8 mouse cellular contexts compared by ENCODE assay signal in genomic region chr11:103697565-103698176, GRCm38 (mm10). TPM values are rescaled to one million over a fixed set of nuclear protein-coding genes. Genes with fewer than 3 reads are reported as not detected.
DNase-seq lines count a peak whose midpoint lies in the region; ATAC-seq and TF ChIP-seq lines count a peak whose summit lies in the region.

Gene Gosr2 (minus strand): TSS chr11:103697898.

- TF ChIP-seq CTCF in heart, adult 2 months (IDR thresholded peaks at IDR 0.05), result 0 out of 2 replicates have a peak, but pooled peaks have one; percentile 11

- TF ChIP-seq EP300 in heart, adult 2 months (IDR thresholded peaks at IDR 0.05; ENCODE audit: insufficient read depth, low read depth, low read length), result peak; percentile 48; the same call in 1 of the 2 replicates

- no peaks in the 10 kb centered on the region for H3K9me3 ChIP-seq in embryonic facial prominence, embryonic 13.5 days
- no peaks in the 10 kb centered on the region for H3K9me3 ChIP-seq in limb, embryonic 13.5 days
- H3K9me3 ChIP-seq in midbrain, embryonic 16.5 days (replicated peaks; ENCODE audit: control insufficient read depth, low read length, poor library complexity, severe bottlenecking), result no peaks in the 10 kb centered on the region

- 0 out of 2 replicates have a peak, but pooled peaks cover 6% of the 10 kb centered on the region for H3K4me1 ChIP-seq in embryonic facial prominence, embryonic 13.5 days
- H3K4me1 ChIP-seq in heart, adult 2 months (ENCODE audit: control insufficient read depth, insufficient read depth, low read length), result peaks cover 2% of the 10 kb centered on the region
- H3K4me1 ChIP-seq in limb, embryonic 13.5 days, result peaks cover 17% of the 10 kb centered on the region
- peaks cover 16% of the 10 kb centered on the region for H3K4me1 ChIP-seq in midbrain, embryonic 16.5 days (ENCODE audit: control insufficient read depth, insufficient read depth, low read length)

- H3K27ac ChIP-seq in embryonic facial prominence, embryonic 13.5 days, result peak within 1 kb of the TSS; percentile 97
- peak within 1 kb of the TSS; percentile 99 for H3K27ac ChIP-seq in heart, adult 2 months
- H3K27ac ChIP-seq in limb, embryonic 13.5 days, result peak within 1 kb of the TSS; percentile 96
- peak within 1 kb of the TSS; percentile 98 for H3K27ac ChIP-seq in midbrain, embryonic 16.5 days (ENCODE audit: low read length)

- ATAC-seq in embryonic facial prominence, embryonic 13.5 days (ENCODE audit: insufficient number of reproducible peaks, insufficient read depth, low FRiP score, low TSS enrichment, low read depth), result peak; percentile 90
- peak; percentile 97 for ATAC-seq in limb, embryonic 13.5 days (ENCODE audit: low FRiP score, low read depth)
- peak; percentile 98 for ATAC-seq in midbrain, embryonic 16.5 days

- intact Hi-C loops in heart, adult 2 months (cut with DNase I), result no loop called here

- H3K4me2 ChIP-seq in embryonic facial prominence, embryonic 13.5 days, result peak within 1 kb of the TSS; percentile 62
- peak within 1 kb of the TSS; percentile 66 for H3K4me2 ChIP-seq in limb, embryonic 13.5 days (replicated peaks)
- peak within 1 kb of the TSS; percentile 64 for H3K4me2 ChIP-seq in midbrain, embryonic 16.5 days (ENCODE audit: low read length)

- peak within 1 kb of the TSS; percentile 92 for H3K9ac ChIP-seq in embryonic facial prominence, embryonic 13.5 days
- H3K9ac ChIP-seq in heart, adult 2 months (ENCODE audit: low read depth, low read length), result peak within 1 kb of the TSS; percentile 92
- H3K9ac ChIP-seq in limb, embryonic 13.5 days, result peak within 1 kb of the TSS; percentile 91
- H3K9ac ChIP-seq in midbrain, embryonic 16.5 days (ENCODE audit: low read depth, low read length), result peak within 1 kb of the TSS; percentile 72

- peak; percentile 78 for TF ChIP-seq POLR2A in heart, adult 2 months (IDR thresholded peaks at IDR 0.05; ENCODE audit: insufficient read depth, low read depth, low read length)

- peak within 1 kb of the TSS; percentile 96 for H3K4me3 ChIP-seq in embryonic facial prominence, embryonic 13.5 days
- H3K4me3 ChIP-seq in heart, adult 2 months, result peak within 1 kb of the TSS; percentile 65
- H3K4me3 ChIP-seq in limb, embryonic 13.5 days, result peak within 1 kb of the TSS; percentile 98
- peak within 1 kb of the TSS; percentile 80 for H3K4me3 ChIP-seq in midbrain, embryonic 16.5 days (ENCODE audit: low read depth, low read length)

- H3K36me3 ChIP-seq in embryonic facial prominence, embryonic 13.5 days, result no peaks in the 10 kb centered on the region
- H3K36me3 ChIP-seq in heart, adult 2 months (ENCODE audit: control insufficient read depth, insufficient read depth, low read length), result peaks cover 6% of the 10 kb centered on the region
- H3K36me3 ChIP-seq in limb, embryonic 13.5 days, result peaks cover 4% of the 10 kb centered on the region; the same call in 1 of the 2 replicates
- no peaks in the 10 kb centered on the region for H3K36me3 ChIP-seq in midbrain, embryonic 16.5 days (ENCODE audit: control insufficient read depth, insufficient read depth, low read length)

- under 1% methylated on average over 57 of the region's 57 CpGs for WGBS in embryonic facial prominence, embryonic 13.5 days
- 0% methylated on average over 57 of the region's 57 CpGs for WGBS in heart, adult 2 months
- WGBS in limb, embryonic 13.5 days, result under 1% methylated on average over 57 of the region's 57 CpGs
- WGBS in midbrain, embryonic 16.5 days, result under 1% methylated on average over 57 of the region's 57 CpGs

- peak; percentile 97 for DNase-seq in 3134 (ENCODE audit: extremely low read depth, insufficient read length, low spot score)
- peak; percentile 92 to 93 for DNase-seq in adrenal gland, postnatal 36 days
- DNase-seq in heart, adult 2 months, result peak; percentile 93 to 95
- DNase-seq in kidney, adult 8-10 months, result peak; percentile 89 to 91
- DNase-seq in spleen, postnatal 10 days (ENCODE audit: low spot score in 2 of 2), result peak; percentile 91 to 92

- peaks cover 2% of the 10 kb centered on the region; the same call in 1 of the 2 replicates for H3K79me2 ChIP-seq in heart, adult 2 months (replicated peaks; ENCODE audit: control insufficient read depth, insufficient read depth, low read length)

- no peaks in the 10 kb centered on the region for H3K27me3 ChIP-seq in embryonic facial prominence, embryonic 13.5 days
- no peaks in the 10 kb centered on the region for H3K27me3 ChIP-seq in heart, adult 2 months (ENCODE audit: control insufficient read depth, insufficient read depth, low read length)
- H3K27me3 ChIP-seq in limb, embryonic 13.5 days, result no peaks in the 10 kb centered on the region
- H3K27me3 ChIP-seq in midbrain, embryonic 16.5 days (ENCODE audit: control insufficient read depth, insufficient read depth, low read depth, low read length), result no peaks in the 10 kb centered on the region

RNA-seq across cellular contexts. Expression of gene Gosr2, which starts in this region (rescaled TPM):
- total RNA-seq in adrenal gland, postnatal 36 days (2021), result 10 to 100 TPM; 90.4 to 93.9 TPM
- polyA plus RNA-seq in embryonic facial prominence, embryonic 13.5 days (2015; fragmentation: Nextera tagmentation; extraction: Ambion mirVana), result 94.9 and 96.1 TPM in 2 replicates
- total RNA-seq in heart, adult 2 months (2021), result 10 to 100 TPM; 33.2 to 37.8 TPM
- polyA plus RNA-seq in heart, adult 2 months (2012; rRNA removed), result 49.7 and 69.7 TPM in 2 replicates
- 96.5 and 103 TPM in 2 replicates for polyA plus RNA-seq in limb, embryonic 13.5 days (2015; fragmentation: Nextera tagmentation; extraction: Ambion mirVana)
- 93.2 and 96.2 TPM in 2 replicates for polyA plus RNA-seq in midbrain, embryonic 16.5 days (2015; fragmentation: Nextera tagmentation; extraction: Ambion mirVana)

Comparison
In these comparisons a context has a peak if more than half of its experiments do, and no peak if none do; other contexts are left out.
1. Peak in every context shown above with its lines: DNase-seq, ATAC-seq, H3K4me3 ChIP-seq and H3K27ac ChIP-seq.